Mouse (Mus musculus): ENCODE results near the gene Gm49321. TPM values are rescaled to one million over a fixed set of nuclear protein-coding genes. Genes with fewer than 3 reads are reported as not detected.

Gene Gm49321
- polyA plus RNA-seq, 1 experiment from 2014 or later = 14.4 TPM

DNA sequence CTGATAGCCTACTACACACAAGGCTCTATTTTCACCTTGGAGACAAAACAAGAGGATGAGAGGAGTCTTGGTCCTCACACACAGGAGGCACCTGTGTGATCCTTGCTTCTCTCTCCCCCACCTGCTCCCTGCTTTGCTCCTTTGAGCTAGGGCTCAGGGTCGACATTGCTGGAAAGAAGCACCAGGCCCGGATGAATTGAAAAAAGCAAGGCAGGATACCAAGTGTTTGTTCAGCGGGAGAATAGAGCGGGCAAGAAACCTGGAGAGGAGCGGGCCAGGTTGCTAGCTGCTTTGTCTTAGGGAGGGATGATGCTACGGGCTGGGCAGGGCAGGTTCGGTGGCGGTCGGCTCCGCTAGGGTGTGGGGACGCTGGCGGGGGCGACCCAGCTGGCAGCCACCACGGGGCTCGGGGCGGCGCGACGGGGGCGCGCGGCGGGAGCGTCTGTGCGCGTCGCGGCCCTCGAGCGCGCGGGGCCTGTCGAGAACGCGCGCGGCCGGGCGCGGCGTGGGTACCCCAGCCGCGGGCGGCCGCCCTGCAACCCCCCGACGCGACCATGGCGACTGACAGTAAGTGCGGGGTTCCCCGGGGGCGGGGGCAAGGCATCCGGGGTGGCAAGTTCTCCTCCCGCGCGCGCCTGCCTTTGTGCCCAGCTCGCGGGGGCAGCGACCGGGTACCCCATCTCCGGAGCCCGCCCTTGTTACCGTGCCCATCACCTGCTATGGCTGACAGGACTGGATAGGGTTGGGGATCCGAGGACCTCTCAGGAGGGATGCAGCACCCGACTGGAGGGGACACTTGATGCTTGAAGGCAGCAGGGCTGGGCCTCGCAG is 60.1 kb downstream of the Gm49321 start, which contains the start of gene Syt16:
TSS of gene Syt16 (plus strand) at position 365 of the 831 bp plus-strand sequence.
- Histone ChIP-seq H3K27ac (peak within 1 kb of the TSS; percentile 79), H3K4me3 (peak within 1 kb of the TSS; percentile 68), H3K27me3 (ENCODE audit: low read depth, poor library complexity, severe bottlenecking) (peaks cover 49% of the 10 kb centered on the region), H3K36me3 (no peaks in the 10 kb centered on the region), H3K9me3 (replicated peaks) (no peaks in the 10 kb centered on the region), H3K4me1 (peaks cover 12% of the 10 kb centered on the region)
- peak; percentile 53 for DNase-seq (ENCODE audit: low spot score)
- WGBS = 2% methylated on average over 65 of the region's 67 CpGs

DNA sequence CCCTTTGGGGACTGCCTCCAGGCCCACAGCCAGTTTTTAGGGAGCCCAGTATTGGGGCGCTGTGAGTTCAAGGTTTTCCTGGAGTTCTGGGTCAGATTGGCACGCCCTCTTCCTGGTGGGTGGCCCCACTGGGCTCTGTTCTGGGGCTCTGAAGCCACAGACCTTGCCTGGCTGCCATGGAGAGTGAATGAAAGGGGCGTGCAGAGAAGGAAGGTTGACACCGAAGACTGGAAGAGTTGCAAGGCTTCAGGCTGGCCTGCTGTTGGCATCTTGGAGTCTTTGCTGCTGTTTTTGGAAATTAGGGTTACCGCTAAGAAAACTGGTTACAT is 60.6 kb downstream of the Gm49321 start:
- no peak for DNase-seq (ENCODE audit: low spot score)
- Histone ChIP-seq H3K4me3 (peak overlapping the region; percentile 68), H3K4me1 (peaks cover 12% of the 10 kb centered on the region), H3K9me3 (replicated peaks) (no peaks in the 10 kb centered on the region), H3K36me3 (no peaks in the 10 kb centered on the region), H3K27ac (peak overlapping the region; percentile 79), H3K27me3 (ENCODE audit: low read depth, poor library complexity, severe bottlenecking) (peaks cover 49% of the 10 kb centered on the region)
- WGBS = 36% methylated on average over 5 of the region's 5 CpGs

DNA sequence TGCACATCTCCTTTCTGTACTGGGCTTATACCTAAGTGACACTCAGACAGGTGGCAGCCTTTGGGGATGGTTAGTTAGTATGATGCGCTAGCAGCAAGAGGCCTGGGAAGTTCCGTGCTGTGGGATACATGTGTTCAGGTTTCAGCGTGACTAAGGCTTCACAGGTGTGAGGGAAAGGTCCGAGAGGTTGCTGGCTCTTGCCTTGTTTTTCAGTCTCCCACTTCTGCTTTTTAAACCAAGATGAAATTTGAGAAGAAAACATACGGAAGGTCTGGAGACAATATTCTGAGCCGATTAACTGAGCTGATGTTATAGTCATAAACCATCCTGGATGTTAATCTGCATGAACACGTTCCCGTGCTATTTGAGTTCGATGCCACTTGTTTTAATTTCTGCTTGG is 65.0 kb downstream of the Gm49321 start:
- peaks cover 8% of the 10 kb centered on the region for H3K4me1 ChIP-seq
- no peaks in the 10 kb centered on the region for H3K9me3 ChIP-seq (replicated peaks)
- peaks cover 23% of the 10 kb centered on the region for H3K27me3 ChIP-seq (ENCODE audit: low read depth, poor library complexity, severe bottlenecking)
- WGBS = 87% methylated on average over 9 of the region's 9 CpGs
- H3K27ac ChIP-seq = no peak overlapping the region
- DNase-seq (ENCODE audit: low spot score) = no peak
- no peaks in the 10 kb centered on the region for H3K36me3 ChIP-seq
- H3K4me3 ChIP-seq = no peak overlapping the region

DNA sequence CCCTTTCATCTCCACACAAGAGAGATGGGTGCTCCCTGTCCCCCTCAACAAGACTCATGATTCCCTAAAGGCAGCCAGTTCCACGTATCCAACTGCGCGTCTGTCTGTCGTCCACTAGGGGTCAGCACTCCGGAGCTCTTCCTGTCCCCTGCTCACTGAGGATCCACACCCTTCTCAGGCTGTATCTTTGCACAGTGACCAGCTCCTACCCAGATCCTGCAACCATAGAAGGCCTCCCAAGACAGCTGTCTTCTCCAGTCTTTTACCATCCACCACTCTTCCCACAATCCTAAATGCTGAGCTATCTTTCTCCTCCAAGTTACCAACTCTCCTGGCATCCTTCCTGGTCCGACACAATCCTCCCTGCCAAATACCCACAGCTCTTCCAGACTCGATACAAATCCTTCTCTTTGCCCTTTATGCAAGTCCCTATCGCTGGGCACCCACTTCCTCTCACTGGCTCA is 72.0 kb downstream of the Gm49321 start:
- no peak overlapping the region for H3K4me3 ChIP-seq
- H3K27me3 ChIP-seq (ENCODE audit: low read depth, poor library complexity, severe bottlenecking) = no peaks in the 10 kb centered on the region
- no peak overlapping the region for H3K27ac ChIP-seq
- no peaks in the 10 kb centered on the region for H3K9me3 ChIP-seq (replicated peaks)
- peaks cover 7% of the 10 kb centered on the region for H3K4me1 ChIP-seq
- WGBS = 29% methylated on average over 8 of the region's 8 CpGs
- peak; percentile 58 for DNase-seq (ENCODE audit: low spot score)
- H3K36me3 ChIP-seq = no peaks in the 10 kb centered on the region

DNA sequence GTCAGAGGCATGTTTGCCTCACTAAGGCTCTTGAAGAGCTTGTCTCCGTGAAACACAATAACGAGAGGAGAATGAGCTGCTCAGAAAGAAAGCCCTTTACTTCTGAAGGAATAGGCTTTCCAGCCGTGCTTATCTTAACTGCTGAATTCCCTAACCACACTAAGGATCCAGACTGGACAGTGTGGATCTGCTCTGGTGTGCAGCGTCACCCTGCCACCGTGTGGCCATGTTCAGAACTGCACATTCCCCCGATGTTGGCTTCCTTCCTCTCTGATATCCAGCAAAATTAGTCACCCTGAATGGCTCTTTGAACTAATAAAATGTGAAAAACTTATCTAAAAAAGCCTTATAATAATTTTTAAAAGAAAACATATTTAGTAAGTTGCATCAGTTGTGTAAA is 76.3 kb downstream of the Gm49321 start:
- no peak overlapping the region for H3K4me3 ChIP-seq
- peaks cover 7% of the 10 kb centered on the region for H3K4me1 ChIP-seq
- DNase-seq (ENCODE audit: low spot score) = peak; percentile 85
- no peaks in the 10 kb centered on the region for H3K36me3 ChIP-seq
- no peaks in the 10 kb centered on the region for H3K9me3 ChIP-seq (replicated peaks)
- WGBS = 5% methylated on average over 6 of the region's 6 CpGs
- H3K27me3 ChIP-seq (ENCODE audit: low read depth, poor library complexity, severe bottlenecking) = no peaks in the 10 kb centered on the region
- H3K27ac ChIP-seq = no peak overlapping the region

DNA sequence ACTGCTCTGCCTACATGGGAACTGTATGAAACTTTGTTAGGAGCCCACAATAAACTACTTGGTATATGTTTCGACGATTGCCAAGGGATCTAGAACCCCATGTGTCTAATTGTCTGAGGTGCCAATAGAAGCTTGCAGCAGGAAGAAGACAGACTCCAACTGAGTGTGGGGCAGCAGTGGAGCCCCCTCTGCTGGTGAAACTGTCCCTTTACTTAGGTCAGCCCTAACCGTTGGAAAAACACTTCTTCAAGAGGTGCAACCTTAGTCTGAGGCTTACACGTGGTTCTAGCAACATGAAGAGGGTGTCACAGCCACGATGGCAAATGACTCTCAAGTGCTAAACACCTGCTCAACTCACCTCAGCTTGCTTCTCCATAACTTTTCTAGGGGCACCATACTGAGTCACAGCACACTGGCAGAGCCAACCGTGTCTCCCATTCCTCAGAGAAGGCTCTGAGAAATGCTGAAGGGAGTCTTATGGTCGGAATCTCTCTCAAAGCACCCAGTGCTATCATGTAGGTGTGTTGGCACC is 77.4 kb downstream of the Gm49321 start:
- Histone ChIP-seq H3K36me3 (no peaks in the 10 kb centered on the region), H3K4me1 (peaks cover 7% of the 10 kb centered on the region), H3K4me3 (no peak overlapping the region), H3K27me3 (ENCODE audit: low read depth, poor library complexity, severe bottlenecking) (no peaks in the 10 kb centered on the region), H3K27ac (no peak overlapping the region), H3K9me3 (replicated peaks) (no peaks in the 10 kb centered on the region)
- no peak for DNase-seq (ENCODE audit: low spot score)
- 60% methylated on average over 7 of the region's 7 CpGs for WGBS

DNA sequence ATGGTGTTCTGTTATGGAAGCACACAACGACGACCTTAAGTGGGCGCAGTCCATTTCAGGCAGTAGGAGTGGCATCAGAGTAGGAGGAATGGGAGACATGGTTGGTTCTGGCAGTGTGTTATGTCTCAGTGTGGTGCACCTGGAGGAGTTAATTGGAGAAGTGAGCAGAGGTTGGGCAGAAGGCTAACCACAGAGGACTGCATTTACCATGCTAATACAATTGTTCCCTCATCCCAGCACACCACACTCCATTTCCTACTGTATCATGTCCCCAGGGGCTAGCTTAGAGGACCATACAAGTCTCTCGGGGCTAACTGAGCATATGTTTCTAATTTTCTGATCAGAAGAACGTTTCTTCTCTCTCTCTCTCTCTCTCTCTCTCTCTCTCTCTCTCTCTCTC is 78.0 kb downstream of the Gm49321 start:
- peaks cover 7% of the 10 kb centered on the region for H3K4me1 ChIP-seq
- WGBS = 64% methylated on average over 5 of the region's 5 CpGs

More for the DNA sequence above, 78.0 kb downstream of the Gm49321 start:
- Histone ChIP-seq H3K4me3 (no peak overlapping the region), H3K36me3 (no peaks in the 10 kb centered on the region), H3K27ac (no peak overlapping the region), H3K9me3 (replicated peaks) (no peaks in the 10 kb centered on the region), H3K27me3 (ENCODE audit: low read depth, poor library complexity, severe bottlenecking) (no peaks in the 10 kb centered on the region)
- DNase-seq (ENCODE audit: low spot score) = no peak

Other genes starting within 250 kb of the Gm49321 start
- gene Hif1a, start 36.3 kb upstream of the Gm49321 start, polyA plus RNA-seq (2016; fragmentation: Nextera tagmentation; extraction: Ambion mirVana) = 77.8 and 93.5 TPM in 2 replicates
- 18.9 and 23.5 TPM in 2 replicates for gene Snapc1, start 26.8 kb downstream of the Gm49321 start, polyA plus RNA-seq (2016; fragmentation: Nextera tagmentation; extraction: Ambion mirVana)
- gene Syt16, start 60.0 kb downstream of the Gm49321 start, polyA plus RNA-seq (2016; fragmentation: Nextera tagmentation; extraction: Ambion mirVana) = 0.40 and 1.7 TPM in 2 replicates

All from limb, embryonic 10.5 days (tissue).